Mouse (Mus musculus): ENCODE measurements around the gene Syt14. TPM values are rescaled to one million over a fixed set of nuclear protein-coding genes. Genes with fewer than 3 reads are reported as not detected.
A peak's percentile ranks its signal among the peaks of the same experiment; 100 is the strongest.

Gene Syt14
- 0.62 and 0.71 TPM in 2 replicates for polyA plus RNA-seq (2015; fragmentation: Nextera tagmentation; extraction: Ambion mirVana)

- TF ChIP-seq CTCF (IDR thresholded peaks at IDR 0.05; ENCODE audit: low read depth) = no peak
- Histone ChIP-seq H3K9me3 (replicated peaks; ENCODE audit: low read length) (no peaks in the 10 kb centered on the region), H3K4me3 (replicated peaks; ENCODE audit: low read depth, low read length) (peak within 1 kb of the TSS; percentile 49), H3K27ac (no peak within 1 kb of the TSS), H3K4me1 (replicated peaks; ENCODE audit: insufficient read depth, low read length) (0 out of 2 replicates have a peak, but pooled peaks cover 4% of the 10 kb centered on the region), H3K27me3 (ENCODE audit: insufficient read depth, low read length) (no peaks in the 10 kb centered on the region), H3K36me3 (ENCODE audit: insufficient read depth, low read length) (no peaks in the 10 kb centered on the region), H3K9ac (ENCODE audit: low read depth, low read length) (peak within 1 kb of the TSS; percentile 28; the same call in 1 of the 2 replicates), H3K4me2 (ENCODE audit: low read length) (peak within 1 kb of the TSS; percentile 71)
- peak; percentile 97 for ATAC-seq (replicated peaks; ENCODE audit: low FRiP score, low read depth)
- WGBS = under 1% methylated on average over 62 of the region's 67 CpGs
- peak; percentile 93 for DNase-seq (ENCODE audit: low spot score)
These were observed at the start of gene Syt14 for GRCm38 (mm10) chr1:193035371-193036238. Gene Syt14, minus strand, starts transcription at chr1:193035775.

- H3K4me1 ChIP-seq (replicated peaks; ENCODE audit: insufficient read depth, low read length) = no peaks in the 10 kb centered on the region; the same call in 1 of the 2 replicates
- ATAC-seq (replicated peaks; ENCODE audit: low FRiP score, low read depth) = no peak
- DNase-seq (ENCODE audit: low spot score) = no peak
- no peaks in the 10 kb centered on the region for H3K9me3 ChIP-seq (replicated peaks; ENCODE audit: low read length)
- no peak overlapping the region for H3K27ac ChIP-seq
- TF ChIP-seq CTCF (IDR thresholded peaks at IDR 0.05; ENCODE audit: low read depth) = peak; percentile 32; the same call in 1 of the 2 replicates
- WGBS = 97% methylated on average over 1 of the region's 1 CpGs
- H3K4me2 ChIP-seq (ENCODE audit: low read length) = no peak overlapping the region
- H3K36me3 ChIP-seq (ENCODE audit: insufficient read depth, low read length) = no peaks in the 10 kb centered on the region
- H3K4me3 ChIP-seq (replicated peaks; ENCODE audit: low read depth, low read length) = no peak overlapping the region
- no peak overlapping the region for H3K9ac ChIP-seq (ENCODE audit: low read depth, low read length)
- no peaks in the 10 kb centered on the region for H3K27me3 ChIP-seq (ENCODE audit: insufficient read depth, low read length)
These were observed 48.4 kb upstream of the Syt14 start for GRCm38 (mm10) chr1:193084016-193084415.

DNA sequence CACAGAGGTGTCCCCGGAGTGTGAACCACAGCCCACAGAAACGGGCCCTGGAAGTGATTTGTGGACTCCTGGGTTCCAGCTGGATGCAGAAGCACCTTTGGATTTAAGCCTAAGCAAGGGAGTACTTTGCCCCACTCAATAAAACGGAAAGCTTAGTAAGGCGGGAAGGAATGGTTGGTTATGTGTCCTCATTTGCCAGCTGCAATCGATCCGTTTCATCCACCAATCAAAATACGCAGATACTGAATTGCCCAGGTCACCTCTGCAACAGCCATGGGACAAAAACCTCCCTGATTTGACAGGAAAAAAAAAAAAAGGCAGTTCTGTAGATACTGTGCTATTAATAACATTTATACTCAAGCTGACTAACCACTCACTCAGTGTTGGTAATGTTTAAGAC, 47.5 kb upstream of the Syt14 start:
- H3K9ac ChIP-seq (ENCODE audit: low read depth, low read length) = no peak overlapping the region
- no peaks in the 10 kb centered on the region for H3K9me3 ChIP-seq (replicated peaks; ENCODE audit: low read length)
- 59% methylated on average over 7 of the region's 7 CpGs for WGBS
- TF ChIP-seq CTCF (IDR thresholded peaks at IDR 0.05; ENCODE audit: low read depth) = no peak
- DNase-seq (ENCODE audit: low spot score) = no peak
- no peak overlapping the region for H3K27ac ChIP-seq
- no peak overlapping the region for H3K4me3 ChIP-seq (replicated peaks; ENCODE audit: low read depth, low read length)
- no peaks in the 10 kb centered on the region; the same call in 1 of the 2 replicates for H3K4me1 ChIP-seq (replicated peaks; ENCODE audit: insufficient read depth, low read length)
- no peaks in the 10 kb centered on the region for H3K36me3 ChIP-seq (ENCODE audit: insufficient read depth, low read length)
- no peak overlapping the region for H3K4me2 ChIP-seq (ENCODE audit: low read length)
- ATAC-seq (replicated peaks; ENCODE audit: low FRiP score, low read depth) = no peak
- no peaks in the 10 kb centered on the region for H3K27me3 ChIP-seq (ENCODE audit: insufficient read depth, low read length)

- H3K9ac ChIP-seq (ENCODE audit: low read depth, low read length) = no peak overlapping the region
- H3K4me2 ChIP-seq (ENCODE audit: low read length) = no peak overlapping the region
- no peaks in the 10 kb centered on the region for H3K27me3 ChIP-seq (ENCODE audit: insufficient read depth, low read length)
- peak; percentile 24 for DNase-seq (ENCODE audit: low spot score)
- H3K4me1 ChIP-seq (replicated peaks; ENCODE audit: insufficient read depth, low read length) = no peaks in the 10 kb centered on the region; the same call in 1 of the 2 replicates
- H3K9me3 ChIP-seq (replicated peaks; ENCODE audit: low read length) = no peaks in the 10 kb centered on the region
- TF ChIP-seq CTCF (IDR thresholded peaks at IDR 0.05; ENCODE audit: low read depth) = no peak
- WGBS = 26% methylated on average over 10 of the region's 10 CpGs
- no peak overlapping the region for H3K4me3 ChIP-seq (replicated peaks; ENCODE audit: low read depth, low read length)
- no peak; the same call in 1 of the 2 replicates for ATAC-seq (replicated peaks; ENCODE audit: low FRiP score, low read depth)
- no peaks in the 10 kb centered on the region for H3K36me3 ChIP-seq (ENCODE audit: insufficient read depth, low read length)
- no peak overlapping the region for H3K27ac ChIP-seq
These were observed 46.8 kb upstream of the Syt14 start for GRCm38 (mm10) chr1:193082311-193082921.

- Histone ChIP-seq H3K9me3 (replicated peaks; ENCODE audit: low read length) (no peaks in the 10 kb centered on the region), H3K36me3 (ENCODE audit: insufficient read depth, low read length) (no peaks in the 10 kb centered on the region), H3K27ac (no peak overlapping the region), H3K4me3 (replicated peaks; ENCODE audit: low read depth, low read length) (no peak overlapping the region), H3K4me2 (ENCODE audit: low read length) (no peak overlapping the region), H3K27me3 (ENCODE audit: insufficient read depth, low read length) (no peaks in the 10 kb centered on the region), H3K9ac (ENCODE audit: low read depth, low read length) (no peak overlapping the region), H3K4me1 (replicated peaks; ENCODE audit: insufficient read depth, low read length) (no peaks in the 10 kb centered on the region)
- TF ChIP-seq CTCF (IDR thresholded peaks at IDR 0.05; ENCODE audit: low read depth) = no peak
- DNase-seq (ENCODE audit: low spot score) (no peak), ATAC-seq (replicated peaks; ENCODE audit: low FRiP score, low read depth) (no peak)
- 92% methylated on average over 3 of the region's 3 CpGs for WGBS
These were observed 27.0 kb upstream of the Syt14 start for GRCm38 (mm10) chr1:193062618-193063017.

DNA sequence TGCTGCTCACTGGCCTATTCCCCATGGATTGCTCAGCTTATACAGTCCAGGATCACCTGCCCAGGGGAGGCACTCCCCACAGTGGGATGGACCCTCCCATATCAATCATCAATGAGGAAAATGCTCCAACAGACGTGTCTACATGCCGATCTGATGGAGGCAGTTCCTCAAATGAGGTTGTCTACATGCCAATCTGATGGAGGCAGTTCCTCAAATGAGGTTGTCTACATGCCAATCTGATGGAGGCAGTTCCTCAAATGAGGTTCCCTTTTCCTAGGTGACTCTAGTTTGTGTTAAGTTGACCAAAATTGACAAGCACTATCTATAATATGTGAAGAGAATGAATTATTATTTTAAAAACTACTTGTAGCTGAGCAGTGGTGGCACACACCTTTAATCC, 24.6 kb upstream of the Syt14 start:
- Histone ChIP-seq H3K9me3 (replicated peaks; ENCODE audit: low read length) (no peaks in the 10 kb centered on the region), H3K27ac (no peak overlapping the region), H3K27me3 (ENCODE audit: insufficient read depth, low read length) (no peaks in the 10 kb centered on the region), H3K4me3 (replicated peaks; ENCODE audit: low read depth, low read length) (no peak overlapping the region), H3K4me1 (replicated peaks; ENCODE audit: insufficient read depth, low read length) (no peaks in the 10 kb centered on the region), H3K9ac (ENCODE audit: low read depth, low read length) (no peak overlapping the region), H3K36me3 (ENCODE audit: insufficient read depth, low read length) (no peaks in the 10 kb centered on the region), H3K4me2 (ENCODE audit: low read length) (no peak overlapping the region)
- DNase-seq (ENCODE audit: low spot score) (no peak), ATAC-seq (replicated peaks; ENCODE audit: low FRiP score, low read depth) (no peak)
- WGBS = 79% methylated on average over 2 of the region's 2 CpGs
- no peak for TF ChIP-seq CTCF (IDR thresholded peaks at IDR 0.05; ENCODE audit: low read depth)
